Mouse (Mus musculus) liver, embryonic 14.5 days (tissue): ENCODE results near the gene Gpc6.

ENCODE experiments used
- CTCF ChIP-seq: IDR thresholded peaks from 2 replicates; pipeline ENCODE4 v1.5.1; 2016; ENCODE audit warnings: antibody characterized with exemption, low read depth, control low read depth
- EP300 ChIP-seq: IDR thresholded peaks from 2 replicates; pipeline ENCODE4 v1.6.1; 2016; ENCODE audit warnings: antibody characterized with exemption, low read depth

DNA sequence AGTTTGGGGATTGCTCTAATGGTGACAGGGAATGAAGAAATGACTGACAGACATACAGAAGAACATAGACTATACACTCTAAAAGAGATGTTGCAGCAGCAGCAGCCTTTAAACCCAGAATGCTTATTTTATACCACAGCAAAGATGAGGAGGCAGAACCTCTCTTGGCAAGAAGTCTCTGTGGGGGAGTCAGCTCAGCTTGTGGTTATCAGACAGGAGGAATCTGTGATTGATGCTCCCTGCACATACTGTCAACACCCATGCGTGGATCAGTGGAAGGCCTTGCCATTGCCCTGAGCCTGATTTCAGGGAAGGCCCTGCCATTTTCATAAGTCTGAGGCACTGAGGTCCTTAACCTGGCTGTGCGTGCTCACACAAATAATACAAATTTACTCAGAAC is 484.7 kb downstream of the Gpc6 start:
- TF ChIP-seq CTCF (no peak), EP300 (no peak)
